Mouse (Mus musculus) thymus, postnatal 10 days (tissue): ENCODE data around the gene Gm13030.
"Not testable (repeated sequence)": the region's sequence is repeated elsewhere in the genome, so short reads cannot be mapped to it uniquely, and the experiment has no call there.

Experiments used
- DNase-seq, 2 experiments: peaks; one replicate each; pipeline ENCODE4 v3.0.0; 2021; ENCODE audit warnings: low spot score in 2 of 2

Gene Gm13030

DNA sequence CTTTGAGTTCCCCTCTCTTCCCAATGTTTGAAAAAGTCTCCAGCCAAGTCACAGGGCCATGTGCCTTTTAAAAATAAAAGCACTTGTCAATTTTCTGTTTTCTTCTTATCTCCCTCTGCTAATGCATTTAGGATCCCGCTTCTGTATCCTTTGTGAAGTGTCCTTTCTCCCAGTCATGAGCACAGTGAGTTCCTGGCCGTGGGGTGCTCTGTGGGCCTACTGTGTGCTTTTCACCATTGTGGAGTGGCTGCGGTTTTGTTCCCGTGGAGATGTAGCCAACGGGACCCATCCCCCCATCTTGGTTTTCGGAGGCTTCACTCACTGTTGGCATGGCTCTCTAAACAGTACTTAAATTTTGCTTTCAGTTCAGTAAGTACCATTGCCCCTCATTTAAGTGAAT is 7.8 kb downstream of the Gm13030 start:
- DNase-seq, result no peak

DNA sequence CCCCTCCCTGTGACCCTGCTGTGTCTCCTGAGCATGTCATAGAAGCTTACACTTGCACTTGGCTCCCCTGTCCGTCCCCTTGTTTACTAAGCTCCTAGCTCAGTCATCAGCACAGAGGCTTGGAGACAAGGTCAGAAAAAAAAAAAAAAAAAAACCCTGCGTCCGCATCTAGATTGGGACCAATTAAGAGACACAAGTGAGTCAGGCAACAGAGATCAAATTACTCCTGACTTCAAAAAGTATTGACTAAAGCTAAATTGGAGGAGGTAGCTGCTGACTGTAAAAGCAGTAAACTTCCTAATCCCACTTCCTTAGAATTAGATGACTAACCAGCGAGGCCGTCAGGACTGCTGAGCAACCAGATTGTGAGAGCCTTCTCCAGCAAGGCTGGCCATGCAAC is 8.7 kb downstream of the Gm13030 start:
- no peak for DNase-seq

DNA sequence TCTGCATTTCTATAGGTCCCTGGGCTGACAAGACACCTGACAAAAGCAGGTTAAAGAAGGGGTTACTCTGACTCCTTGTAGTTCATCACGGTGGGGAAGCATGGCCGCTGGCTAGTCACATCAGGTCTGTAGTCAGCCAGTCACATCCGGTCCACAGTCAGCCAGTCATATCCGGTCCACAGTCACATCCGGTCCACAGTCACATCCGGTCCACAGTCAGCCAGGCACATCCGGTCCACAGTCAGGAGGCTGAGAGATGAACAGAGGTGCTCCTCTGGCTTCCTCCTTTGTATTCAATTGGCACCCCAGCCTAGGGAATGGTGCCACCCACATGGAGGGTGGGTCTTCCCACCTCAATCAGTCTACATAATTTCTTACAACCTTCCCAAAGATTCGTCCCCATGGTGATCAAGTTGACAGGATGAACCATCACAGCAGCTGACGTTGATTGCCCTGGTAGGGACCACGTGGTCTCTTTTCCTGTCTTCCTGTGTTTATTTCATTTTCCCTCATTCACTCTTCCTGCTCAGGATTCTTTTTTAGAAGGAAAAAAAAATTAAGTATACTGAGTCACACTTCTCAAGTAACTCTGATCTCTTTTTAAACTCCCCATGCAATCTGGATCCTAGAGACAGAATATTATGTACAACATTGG is 10.3 kb downstream of the Gm13030 start, which contains the start of gene Pla2g5:
Pla2g5 (minus strand) TSS at position 139 of the 655 bp plus-strand sequence.
- no peak for DNase-seq

DNA sequence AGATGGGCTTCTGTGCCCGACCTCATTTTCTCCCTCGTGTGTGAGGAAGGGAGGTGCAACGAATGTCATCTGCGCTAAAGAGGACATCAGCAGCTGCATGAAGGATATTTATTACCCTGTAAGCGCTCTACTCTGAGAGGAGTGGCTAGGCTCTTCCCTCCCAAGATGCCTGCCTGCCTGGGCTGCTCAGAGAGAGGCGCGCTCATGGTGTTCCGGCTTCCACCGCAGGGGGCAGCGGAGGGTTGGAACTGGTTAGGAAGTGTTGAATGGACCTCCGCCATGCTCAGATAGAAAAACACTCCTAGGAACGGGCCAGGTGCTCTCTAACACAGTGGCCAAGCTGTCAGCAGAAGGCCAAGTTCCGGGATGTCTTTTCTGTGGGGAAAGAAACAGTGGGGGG is 14.0 kb downstream of the Gm13030 start:
- peak; percentile 20 to 57 for DNase-seq

DNA sequence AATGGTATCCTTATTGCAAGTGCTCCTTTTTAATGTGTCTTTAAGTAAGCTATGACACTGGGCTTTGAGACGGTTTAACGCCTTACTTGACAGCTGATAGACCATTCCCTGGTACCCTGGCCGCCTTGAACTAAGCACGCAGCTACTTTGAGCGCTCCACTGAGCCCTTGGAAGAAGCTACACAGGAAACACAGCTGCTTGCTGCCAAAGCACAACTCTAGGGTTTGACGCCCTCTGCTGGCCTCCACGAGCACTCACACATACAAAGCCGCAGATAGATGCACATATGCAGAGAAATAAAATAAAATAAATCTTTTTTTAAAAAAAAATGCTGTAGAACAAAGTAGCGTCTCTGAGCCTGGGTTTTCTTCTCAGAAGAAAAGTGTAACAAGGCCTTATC is 14.5 kb downstream of the Gm13030 start:
- no peak for DNase-seq

DNA sequence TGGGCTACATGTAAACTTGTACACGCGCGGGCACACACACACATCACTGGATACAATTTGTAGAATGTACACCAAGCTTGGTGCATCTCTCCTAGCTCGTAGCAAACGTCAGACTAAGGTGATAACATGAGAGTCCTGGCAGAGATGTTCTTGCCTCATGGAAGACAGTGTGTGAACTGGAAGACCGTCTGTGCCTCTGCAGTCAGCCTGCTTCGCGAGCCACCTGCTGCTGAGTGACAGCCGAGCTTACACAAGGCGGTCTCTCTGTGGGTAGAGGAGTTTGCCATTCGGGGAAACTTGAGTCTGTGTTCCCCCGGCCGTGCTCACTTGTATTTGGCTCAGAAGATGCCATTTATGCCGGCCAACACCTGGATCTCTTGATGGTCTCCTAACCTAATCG is 15.3 kb downstream of the Gm13030 start:
- DNase-seq, result no peak

DNA sequence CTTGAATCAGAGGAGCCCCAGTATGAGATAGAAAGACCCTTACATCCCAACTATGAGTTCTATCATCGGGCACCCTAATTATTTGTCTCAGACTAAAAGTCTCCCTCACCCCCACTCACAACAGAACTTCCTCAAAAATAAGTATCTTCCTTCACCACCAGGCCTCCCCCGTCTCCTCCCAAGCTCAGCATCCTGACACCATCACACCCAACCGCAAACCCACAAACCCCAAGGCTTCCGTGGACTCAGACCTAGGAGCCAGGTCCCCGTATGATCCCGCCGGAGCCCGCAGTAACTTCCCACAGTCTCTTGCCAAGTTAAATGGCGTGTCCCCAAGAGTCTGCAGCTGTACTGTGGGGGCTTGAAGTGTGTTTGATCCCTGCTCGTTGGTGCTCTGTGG is 16.2 kb downstream of the Gm13030 start:
- DNase-seq, result no peak

DNA sequence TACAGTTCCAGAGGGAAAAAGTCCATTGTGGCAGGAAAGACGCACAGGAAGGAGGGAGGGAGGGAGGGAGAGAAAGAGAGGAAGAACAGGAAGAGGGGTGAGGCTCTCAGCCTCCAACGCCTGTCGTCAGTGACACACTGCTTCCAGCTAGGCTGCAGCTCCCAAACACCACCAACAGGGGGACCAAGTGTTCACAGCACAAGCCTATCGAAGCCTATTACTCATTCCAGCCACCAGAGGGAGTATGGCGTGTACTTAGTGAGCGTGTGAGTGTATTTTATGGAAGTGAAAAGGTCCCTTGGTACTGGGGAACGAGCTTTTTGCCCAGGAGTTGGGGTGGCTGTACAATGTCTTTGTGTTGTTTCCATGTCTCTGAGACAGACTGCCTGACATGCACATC is 17.3 kb downstream of the Gm13030 start:
- peak; percentile 20 to 66 for DNase-seq

DNA sequence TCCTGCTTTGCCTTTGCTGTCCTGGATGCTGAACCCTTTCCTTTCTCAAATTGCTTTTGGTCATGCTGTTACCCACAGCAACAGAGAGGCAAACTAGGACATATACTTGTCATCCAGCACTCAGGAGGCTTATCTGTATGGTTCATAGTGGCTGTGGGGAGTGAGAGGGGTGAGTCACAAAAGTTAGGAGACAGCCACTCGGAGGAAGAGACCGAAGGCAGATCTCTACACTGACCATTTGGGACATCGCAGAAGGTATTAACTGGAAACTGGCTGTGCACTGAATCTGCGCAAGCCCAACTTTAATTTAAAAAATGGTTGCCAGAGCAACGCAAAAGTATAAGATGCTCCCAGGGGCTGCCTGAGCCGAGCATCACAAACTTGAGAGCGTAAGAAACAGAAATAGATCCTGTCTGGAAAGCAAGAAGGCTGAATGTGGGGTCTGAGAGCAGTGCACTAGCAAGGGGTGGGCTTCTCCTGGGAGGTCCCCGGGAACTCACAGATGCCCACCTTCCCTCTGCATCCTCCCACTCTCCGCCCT is 18.6 kb downstream of the Gm13030 start:
- no peak for DNase-seq

DNA sequence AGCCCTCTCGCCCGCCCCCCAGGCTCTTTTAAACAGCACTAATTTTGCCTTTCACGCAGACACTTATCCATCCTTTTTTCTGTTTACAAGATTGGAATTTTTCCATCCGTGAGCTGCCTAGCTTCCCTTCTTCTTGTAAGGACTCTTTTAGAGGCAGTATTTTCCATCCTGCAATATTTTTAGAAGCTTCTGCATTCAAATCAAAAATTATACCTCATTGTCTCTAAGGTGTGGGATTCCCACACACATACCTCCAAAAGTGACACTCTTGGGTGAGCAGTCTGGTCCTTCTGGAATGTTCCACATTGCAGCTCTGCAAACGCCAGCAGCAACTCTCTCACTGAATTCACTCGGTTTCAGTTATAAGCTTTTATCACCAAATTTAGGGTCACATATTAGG is 20.8 kb downstream of the Gm13030 start:
- no peak for DNase-seq

DNA sequence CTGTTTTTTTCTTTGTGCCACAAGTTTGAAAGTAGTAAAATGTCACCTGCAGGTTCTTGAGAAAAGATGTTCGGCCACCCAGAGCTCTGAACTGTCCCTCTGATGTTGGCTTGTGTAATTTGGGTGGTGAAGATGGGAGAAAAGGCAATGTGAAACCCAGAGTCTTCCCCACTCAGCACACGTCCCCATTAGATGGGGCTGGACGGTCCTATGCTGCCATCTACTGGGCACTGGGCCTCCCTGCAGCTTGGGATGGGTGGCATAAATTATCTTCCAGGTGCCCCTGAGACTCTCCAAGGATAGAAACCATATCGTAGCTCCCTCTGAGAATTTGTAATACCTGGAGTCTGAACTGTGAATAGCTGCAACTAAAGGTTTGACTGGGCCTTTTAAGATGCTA is 22.3 kb downstream of the Gm13030 start:
- DNase-seq, result peak; percentile 23 to 67

DNA sequence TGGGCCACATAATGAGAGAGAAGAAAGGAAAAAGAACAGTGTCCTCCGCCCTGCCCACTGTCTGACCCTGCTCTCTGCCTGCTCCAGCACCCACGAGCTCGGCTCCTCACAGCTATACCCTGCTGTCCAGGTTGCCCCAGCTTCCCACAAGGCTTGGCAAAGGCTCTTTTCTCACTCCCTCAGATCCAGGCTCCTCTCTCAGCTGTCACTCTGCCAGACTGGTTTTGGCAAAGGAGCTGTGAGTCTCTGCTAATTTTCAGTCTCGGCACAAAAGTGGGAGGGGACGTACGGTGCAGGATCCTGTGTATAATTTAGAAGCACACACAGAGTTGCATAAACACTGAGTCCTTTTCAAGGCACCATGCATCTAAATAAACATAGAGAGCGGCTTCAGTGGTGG is 32.4 kb downstream of the Gm13030 start:
- no peak for DNase-seq

DNA sequence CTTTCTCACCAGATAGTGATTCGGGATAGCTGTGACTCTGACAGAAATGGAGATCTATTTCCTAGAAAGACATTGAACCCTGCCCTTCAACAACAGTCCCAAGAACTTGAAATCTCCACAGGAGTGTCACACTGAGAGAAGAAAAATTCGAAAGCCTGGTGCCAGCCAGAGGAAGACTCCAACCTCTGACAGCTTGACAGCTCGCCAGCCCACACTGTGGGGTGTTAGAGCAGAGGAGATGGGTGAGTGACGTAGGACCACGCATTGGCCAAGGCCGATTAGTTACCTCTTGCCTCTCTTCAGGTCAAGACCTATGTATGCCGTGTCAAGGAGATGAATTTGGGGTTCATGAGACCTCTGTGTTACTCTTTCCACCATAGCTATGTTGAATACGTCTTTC is 33.0 kb downstream of the Gm13030 start:
- no peak for DNase-seq

DNA sequence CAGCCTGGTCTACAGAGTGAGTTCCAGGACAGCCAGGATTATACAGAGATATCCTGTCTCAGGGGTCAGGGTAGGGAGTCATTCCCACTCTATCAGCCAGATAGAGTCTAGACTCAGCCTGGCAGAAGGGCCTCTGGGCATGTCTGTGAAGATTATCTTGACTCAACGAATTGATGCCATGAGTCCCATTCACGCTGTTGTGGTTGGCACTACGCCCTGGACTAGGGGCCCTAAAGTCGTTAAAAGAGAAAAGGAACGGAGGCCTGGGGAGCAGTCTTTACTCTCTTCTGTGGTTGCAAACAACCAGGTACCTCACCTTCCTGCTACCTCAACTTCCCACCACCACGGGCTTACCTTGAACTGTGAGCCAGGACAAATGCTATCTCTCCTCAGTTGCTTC is 34.0 kb downstream of the Gm13030 start:
- DNase-seq, result no peak

DNA sequence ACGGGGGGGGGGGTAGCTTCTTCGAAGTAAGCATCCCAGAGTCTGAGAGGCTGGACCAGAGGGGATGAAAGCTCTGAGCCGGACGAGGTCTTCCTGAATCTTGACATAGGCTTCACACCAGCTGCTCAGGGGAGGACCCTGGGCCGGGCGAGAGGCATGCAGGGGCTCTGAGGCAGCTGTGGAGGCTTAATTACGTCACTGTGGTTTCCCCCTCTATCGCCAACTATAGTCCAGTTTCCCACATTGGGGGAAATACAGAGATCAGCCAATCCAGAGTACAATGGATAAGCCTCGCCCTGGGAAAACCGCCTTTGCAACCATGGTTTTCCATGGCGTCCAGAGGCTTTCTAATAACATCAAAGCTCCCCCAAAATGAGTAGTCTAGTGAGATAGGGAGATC is 46.6 kb downstream of the Gm13030 start:
- no peak for DNase-seq

DNA sequence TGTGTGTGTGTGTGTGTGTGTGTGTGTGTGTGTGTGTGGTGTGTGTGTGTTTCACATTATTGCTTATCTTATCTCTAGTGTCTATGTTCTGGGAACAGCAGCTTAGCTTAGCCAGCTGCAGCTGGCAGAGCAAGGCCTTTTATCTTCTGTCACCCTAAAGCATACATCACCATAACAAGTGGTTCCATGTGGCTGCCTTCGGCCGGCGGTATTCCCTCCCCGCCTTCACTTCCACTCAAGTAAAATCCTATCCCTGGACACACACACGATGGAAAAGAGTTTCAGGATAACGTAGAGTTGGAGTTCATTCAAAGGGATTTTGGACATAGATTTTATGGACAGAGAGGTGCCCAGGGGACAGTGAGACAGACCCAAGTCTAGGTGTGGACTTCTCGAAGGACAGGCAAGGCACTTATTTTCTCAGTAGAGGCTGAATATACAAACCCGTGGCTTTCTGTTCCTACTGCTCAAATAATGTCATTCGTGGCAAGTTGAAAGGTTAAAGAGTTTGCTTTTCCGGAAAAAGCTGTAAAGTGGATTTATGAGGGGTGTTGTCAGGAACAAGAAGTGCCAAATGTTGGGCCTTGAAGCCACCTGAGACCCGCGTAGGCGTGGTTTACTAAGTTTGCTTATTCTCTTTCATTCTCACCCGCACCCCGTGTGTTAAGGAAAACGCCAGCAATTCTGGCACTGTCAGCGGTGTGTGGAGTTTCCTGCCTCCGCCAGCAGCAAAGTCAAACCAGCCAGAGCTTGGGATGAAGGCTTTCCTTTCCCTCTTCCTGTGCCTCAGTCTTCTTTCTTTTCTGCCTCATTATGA is 47.8 kb downstream of the Gm13030 start:
- no peak for DNase-seq

DNA sequence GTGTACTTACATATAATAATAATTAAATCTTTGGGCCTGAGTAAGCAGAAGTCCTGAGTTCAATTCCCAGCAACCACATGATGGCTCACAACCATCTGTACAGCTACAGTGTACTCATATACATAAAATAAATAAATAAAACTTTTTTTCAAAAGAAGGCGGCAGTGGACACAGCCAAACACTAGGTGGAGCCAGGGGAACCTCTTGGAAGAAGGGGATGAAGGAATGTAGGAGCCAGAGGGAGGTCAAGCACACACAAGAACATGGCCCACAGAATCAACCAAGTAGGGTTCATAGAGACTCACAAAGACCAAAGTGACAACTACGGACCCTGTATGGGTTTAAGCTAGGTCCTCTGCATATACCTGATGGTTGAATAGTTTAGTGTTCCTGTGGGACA is 49.1 kb downstream of the Gm13030 start:
- no peak for DNase-seq

DNA sequence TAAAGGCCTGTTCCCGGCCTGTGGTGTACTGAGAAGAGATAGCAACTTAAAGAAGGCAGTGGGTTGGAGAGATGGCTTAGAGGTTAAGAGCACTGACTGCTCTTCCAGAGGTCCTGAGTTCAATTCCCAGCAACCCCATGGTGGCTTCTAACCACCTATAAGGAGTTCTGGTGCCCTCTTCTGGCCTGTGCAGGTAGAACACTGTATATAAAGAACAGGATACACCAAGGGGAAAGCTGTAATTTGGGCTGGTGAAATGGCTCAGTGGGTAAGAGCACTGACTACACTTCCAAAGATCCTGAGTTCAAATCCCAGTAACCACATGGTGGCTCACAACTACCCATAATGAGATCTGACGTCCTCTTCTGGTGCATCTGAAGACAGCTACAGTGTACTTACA is 49.6 kb downstream of the Gm13030 start:
- DNase-seq, result not testable (repeated sequence)

DNA sequence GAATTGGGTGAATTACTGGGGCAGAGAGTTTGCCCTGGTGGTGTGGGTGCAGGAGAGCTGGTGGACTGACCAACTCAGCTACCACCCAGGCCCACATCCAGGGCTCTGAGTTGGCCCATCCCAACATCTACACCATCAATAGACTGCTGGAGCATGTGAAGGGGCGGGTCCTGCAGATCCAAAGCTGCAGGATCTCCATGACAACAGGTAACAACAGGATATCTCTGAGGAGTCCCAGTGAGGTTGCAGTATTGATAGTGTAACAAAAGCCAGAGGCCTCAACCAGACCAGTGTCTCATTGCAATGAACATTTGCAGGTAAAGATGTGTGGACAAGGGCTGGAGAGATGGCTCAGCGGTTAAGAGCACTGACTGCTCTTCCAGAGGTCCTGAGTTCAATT is 52.7 kb downstream of the Gm13030 start:
- DNase-seq, result no peak
